Mouse (Mus musculus) macrophage (primary cell): ENCODE results near the gene Tbx6. TPM values are rescaled to one million over a fixed set of nuclear protein-coding genes. Genes with fewer than 3 reads are reported as not detected.

Experiments
- H3K27ac ChIP-seq: fragments of 350-480 bp; formaldehyde crosslinking; 2 replicates; pipeline ENCODE4 v1.9.0; 2021
- H3K36me3 ChIP-seq: fragments of 350-480 bp; formaldehyde crosslinking; 2 replicates; pipeline ENCODE4 v1.9.0; 2021; ENCODE audit errors: inconsistent target
- H3K4me3 ChIP-seq: fragments of 350-480 bp; formaldehyde crosslinking; 2 replicates; pipeline ENCODE4 v1.9.0; 2021; ENCODE audit errors: inconsistent target
- H3K79me2 ChIP-seq: fragments of 350-480 bp; formaldehyde crosslinking; 2 replicates; pipeline ENCODE4 v1.9.0; 2021; ENCODE audit errors: inconsistent target
- WGBS: methylation state at CpG from one replicate; pipeline ENCODE4 v1.1.7; 2026; ENCODE audit warnings: inconsistent platforms; ENCODE audit not compliant: missing documents; 5-methylcytosine and 5-hydroxymethylcytosine counted together
- polyA plus RNA-seq: library from polyadenylated mRNA; stranded (reverse); fragments of 250-400 nt; gene quantifications from 3 replicates; pipeline ENCODE4 v1.2.4, GENCODE M21; 2018; ENCODE audit warnings: inconsistent platforms

The Tbx6 gene
- polyA plus RNA-seq, 1 experiment from 2014 or later, result 0.19 TPM

DNA sequence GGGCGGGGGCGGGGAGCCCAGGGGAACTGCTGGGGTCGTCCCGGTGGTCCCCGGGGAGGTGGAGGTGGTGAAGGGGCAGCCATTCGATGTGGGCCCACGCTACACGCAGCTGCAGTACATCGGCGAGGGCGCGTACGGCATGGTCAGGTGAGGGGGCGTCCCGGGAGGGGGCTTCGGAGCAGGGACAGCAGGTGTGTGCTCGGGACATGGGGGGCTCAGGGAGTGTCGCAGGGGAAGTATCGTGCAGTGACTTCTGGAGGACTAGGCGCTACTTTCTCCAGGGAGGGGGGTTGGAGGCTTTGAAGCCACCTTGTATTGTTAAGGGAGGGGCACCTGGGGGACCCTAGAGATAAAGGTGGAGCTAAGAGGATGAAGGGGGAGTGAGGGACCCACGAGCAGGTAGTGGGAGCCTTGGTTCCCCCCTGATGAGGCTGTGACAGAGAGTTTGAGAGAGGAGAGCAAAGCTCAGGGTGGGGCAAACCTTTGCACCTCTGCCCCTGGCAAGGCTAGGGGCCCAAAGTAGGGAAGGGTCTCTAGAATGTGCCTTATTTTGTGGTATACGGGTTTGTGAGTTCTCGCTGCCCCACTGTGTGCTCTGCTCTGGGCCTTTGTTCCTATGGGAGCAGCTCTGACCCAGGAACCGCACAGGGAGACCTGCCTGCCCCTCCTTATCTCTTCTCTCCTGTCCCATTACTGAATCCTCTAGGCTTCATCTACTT, 21.5 kb upstream of the Tbx6 start:
- Histone ChIP-seq H3K4me3 (peak overlapping the region; percentile 95), H3K36me3 (peaks cover 23% of the 10 kb centered on the region), H3K27ac (peak overlapping the region; percentile 74), H3K79me2 (peaks cover 30% of the 10 kb centered on the region)
- under 1% methylated on average over 24 of the region's 24 CpGs for WGBS

DNA sequence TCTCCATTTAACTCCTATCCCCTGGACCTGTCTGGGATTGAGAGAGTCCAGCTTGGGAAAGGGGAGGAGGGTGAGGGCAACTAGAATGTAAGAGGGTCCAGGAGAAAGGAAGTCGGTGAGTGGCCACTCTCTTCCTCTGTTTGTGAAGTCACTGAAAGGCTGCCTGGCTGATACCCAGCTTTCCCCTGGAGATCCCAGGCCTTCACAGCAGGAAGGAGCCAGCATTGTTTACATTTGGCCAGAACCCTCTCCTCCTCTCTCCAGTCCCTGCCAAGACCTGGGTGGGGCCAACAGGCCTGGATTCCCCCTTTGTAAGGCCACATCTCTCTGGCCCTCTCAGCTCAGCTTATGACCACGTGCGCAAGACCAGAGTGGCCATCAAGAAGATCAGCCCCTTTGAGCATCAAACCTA, 20.9 kb upstream of the Tbx6 start:
- WGBS, result 47% methylated on average over 3 of the region's 3 CpGs

DNA sequence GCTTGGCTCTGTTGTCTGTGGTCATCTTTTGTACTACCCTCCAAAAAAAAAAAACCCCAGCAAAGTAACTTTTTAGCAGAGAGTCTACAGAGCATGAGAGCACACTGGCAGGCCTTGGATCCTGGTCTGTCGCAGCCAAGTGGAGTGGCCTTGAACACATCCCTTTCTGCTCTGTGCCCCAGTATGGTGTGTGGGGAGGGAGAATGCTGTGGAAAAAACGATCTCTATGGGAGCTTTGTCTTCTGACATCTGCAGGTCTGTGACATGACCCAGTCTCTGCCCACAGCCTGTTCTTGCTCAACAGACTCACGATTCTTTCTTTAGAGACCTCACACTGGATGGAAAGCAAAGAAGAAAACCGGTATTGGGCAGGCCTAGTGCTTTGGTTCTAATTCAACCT, 20.3 kb upstream of the Tbx6 start:
- Histone ChIP-seq H3K79me2 (peaks cover 30% of the 10 kb centered on the region), H3K27ac (no peak overlapping the region), H3K4me3 (no peak overlapping the region), H3K36me3 (peaks cover 32% of the 10 kb centered on the region)
- 33% methylated on average over 4 of the region's 4 CpGs for WGBS

More for the DNA sequence above, 20.9 kb upstream of the Tbx6 start:
- Histone ChIP-seq H3K27ac (peak overlapping the region; percentile 74), H3K79me2 (peaks cover 30% of the 10 kb centered on the region), H3K36me3 (peaks cover 29% of the 10 kb centered on the region), H3K4me3 (peak overlapping the region; percentile 95)

DNA sequence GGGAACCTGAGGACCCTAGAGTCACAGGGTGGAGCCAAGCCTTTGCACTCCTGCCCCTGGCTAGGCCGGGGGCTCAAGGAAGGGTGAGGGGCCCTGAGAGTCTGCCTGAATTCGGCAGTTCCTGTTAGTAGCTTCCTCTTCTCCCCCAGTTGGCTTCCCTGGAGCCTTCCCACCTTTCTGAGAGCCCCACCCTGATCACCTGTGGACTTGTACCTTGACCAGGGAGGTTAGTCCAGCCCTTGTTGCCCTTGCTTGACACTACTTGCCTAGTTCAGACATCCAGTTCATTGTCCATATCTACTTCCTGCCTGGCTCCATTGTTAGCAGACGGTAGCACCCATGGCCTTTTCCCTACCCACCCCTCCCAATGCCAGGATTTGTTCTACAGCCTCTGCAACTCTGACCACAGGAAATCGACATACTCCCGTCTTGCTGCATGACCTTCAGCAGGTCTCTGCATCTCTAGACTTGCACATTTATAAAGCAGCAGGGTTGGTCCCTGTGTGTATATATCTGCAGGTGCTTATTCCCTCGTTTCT, 19.7 kb upstream of the Tbx6 start:
- Histone ChIP-seq H3K79me2 (peaks cover 30% of the 10 kb centered on the region), H3K36me3 (peaks cover 35% of the 10 kb centered on the region), H3K4me3 (no peak overlapping the region), H3K27ac (no peak overlapping the region)
- 45% methylated on average over 3 of the region's 6 CpGs for WGBS

DNA sequence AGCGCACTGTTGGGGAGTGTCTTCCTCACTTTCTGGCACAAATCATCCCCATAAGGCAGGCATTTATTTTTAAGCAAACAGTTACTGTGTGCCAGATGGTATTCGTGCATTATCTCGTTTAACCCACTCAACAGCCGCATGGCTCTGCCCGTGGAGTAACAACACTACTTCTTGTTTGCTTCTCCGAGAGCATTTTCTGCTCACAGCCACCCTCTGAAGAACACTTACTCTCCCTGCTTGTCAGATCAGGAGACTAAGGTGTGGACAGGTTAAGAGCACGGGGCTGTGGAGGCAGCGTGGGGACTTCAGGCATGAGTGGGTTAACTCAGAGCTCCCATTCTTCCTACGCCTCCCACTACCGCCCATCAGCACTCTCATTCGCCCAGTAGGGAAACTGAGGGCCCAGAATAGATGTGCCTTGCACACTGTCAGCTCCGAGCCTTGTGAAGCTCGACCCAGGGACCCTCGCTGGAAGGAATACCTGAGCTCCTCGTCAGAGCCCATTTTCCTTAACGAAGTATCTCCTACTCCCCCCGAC, 18.7 kb upstream of the Tbx6 start:
- 85% methylated on average over 17 of the region's 17 CpGs for WGBS
- Histone ChIP-seq H3K4me3 (no peak overlapping the region), H3K79me2 (peaks cover 30% of the 10 kb centered on the region), H3K36me3 (peaks cover 44% of the 10 kb centered on the region), H3K27ac (no peak overlapping the region)

DNA sequence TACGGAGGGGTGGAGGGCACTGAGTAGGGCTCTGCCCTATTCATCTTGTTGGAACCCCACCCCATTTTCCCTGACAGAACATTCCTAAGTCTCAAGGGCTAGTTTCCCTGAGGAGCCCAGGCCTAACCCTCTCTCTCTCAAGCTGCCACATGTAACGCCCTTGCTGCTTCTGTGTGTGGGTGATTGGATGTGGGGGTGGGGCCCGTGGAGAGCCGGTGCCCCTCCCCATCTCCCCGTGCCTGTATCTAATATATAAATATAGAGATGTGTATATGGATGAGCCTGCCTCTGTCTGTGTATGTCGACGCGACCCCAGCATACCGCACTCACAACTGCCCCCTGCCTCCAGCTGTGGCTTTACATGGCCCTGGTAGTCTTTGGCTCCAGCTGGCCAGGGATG, 15.7 kb upstream of the Tbx6 start:
- peaks cover 20% of the 10 kb centered on the region for H3K79me2 ChIP-seq
- H3K4me3 ChIP-seq, result no peak overlapping the region
- WGBS, result 87% methylated on average over 7 of the region's 9 CpGs
- H3K27ac ChIP-seq, result no peak overlapping the region
- peaks cover 57% of the 10 kb centered on the region for H3K36me3 ChIP-seq

DNA sequence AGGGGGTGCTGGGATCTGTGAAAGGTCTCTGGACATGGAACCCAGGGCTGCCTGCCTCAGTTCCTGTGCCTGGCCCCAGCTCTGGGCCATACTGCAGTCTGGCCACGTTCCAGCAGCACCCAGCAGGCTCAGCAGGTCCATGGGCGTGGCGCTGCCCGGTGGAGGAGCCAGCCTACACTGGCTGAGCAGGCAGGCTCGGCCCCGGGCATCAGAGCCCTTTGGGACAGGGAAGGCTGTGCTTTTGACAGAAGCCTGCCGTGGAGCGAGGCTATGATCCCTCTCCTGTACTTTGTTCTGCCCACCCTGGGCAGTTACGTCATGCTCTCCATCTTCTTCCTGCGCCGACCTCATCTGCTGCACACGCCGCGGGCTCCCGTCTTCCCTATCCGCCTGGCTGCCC, 15.1 kb upstream of the Tbx6 start, which contains the start of gene Gdpd3:
TSS of gene Gdpd3 (plus strand) at position 134 of the 400 bp plus-strand sequence.
- H3K36me3 ChIP-seq, result peaks cover 57% of the 10 kb centered on the region
- H3K79me2 ChIP-seq, result peaks cover 13% of the 10 kb centered on the region
- 93% methylated on average over 16 of the region's 16 CpGs for WGBS
- no peak within 1 kb of the TSS for H3K4me3 ChIP-seq
- H3K27ac ChIP-seq, result no peak within 1 kb of the TSS

DNA sequence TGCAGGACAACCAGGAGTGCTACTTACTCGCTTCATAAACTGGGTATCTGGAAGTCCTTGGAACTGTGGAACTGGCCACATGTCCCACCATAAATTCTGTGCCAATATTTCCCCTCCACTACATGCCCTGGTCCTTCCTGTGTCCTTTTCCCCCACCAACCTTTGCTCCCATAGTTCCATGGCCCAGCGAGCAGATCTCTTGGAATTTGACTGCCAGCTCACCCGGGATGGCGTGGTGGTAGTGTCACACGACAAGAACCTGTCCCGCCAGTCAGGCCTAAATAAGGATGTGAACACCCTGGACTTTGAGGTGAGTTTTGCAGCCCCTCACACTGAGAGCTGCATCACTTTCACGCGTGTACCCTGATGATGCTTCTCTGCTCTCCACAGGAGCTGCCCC, 14.3 kb upstream of the Tbx6 start:
- H3K79me2 ChIP-seq, result peaks cover 5% of the 10 kb centered on the region; the same call in 1 of the 2 replicates
- H3K4me3 ChIP-seq, result no peak overlapping the region
- H3K36me3 ChIP-seq, result peaks cover 57% of the 10 kb centered on the region
- no peak overlapping the region for H3K27ac ChIP-seq
- 98% methylated on average over 8 of the region's 8 CpGs for WGBS

DNA sequence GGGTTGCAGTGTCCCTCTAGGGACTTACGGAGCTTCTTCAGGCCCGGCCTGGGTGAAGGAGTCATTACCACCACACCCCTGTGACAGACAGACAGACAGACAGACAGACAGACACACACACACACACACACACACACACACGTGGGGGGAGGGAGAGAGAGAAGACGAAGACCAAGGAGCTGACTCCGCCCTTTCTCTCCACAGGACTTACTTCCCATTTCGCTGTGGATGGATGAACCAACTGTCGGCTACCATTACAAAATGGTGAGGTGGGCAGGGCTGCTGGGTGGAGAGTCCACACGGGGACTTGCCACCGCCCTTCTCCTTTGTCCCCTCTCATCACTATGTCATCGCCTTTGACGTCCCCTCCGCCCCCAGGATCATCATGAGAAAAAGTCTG, 10.5 kb upstream of the Tbx6 start:
- Histone ChIP-seq H3K79me2 (no peaks in the 10 kb centered on the region), H3K36me3 (peaks cover 26% of the 10 kb centered on the region), H3K27ac (no peak overlapping the region), H3K4me3 (no peak overlapping the region)
- 32% methylated on average over 8 of the region's 12 CpGs for WGBS

DNA sequence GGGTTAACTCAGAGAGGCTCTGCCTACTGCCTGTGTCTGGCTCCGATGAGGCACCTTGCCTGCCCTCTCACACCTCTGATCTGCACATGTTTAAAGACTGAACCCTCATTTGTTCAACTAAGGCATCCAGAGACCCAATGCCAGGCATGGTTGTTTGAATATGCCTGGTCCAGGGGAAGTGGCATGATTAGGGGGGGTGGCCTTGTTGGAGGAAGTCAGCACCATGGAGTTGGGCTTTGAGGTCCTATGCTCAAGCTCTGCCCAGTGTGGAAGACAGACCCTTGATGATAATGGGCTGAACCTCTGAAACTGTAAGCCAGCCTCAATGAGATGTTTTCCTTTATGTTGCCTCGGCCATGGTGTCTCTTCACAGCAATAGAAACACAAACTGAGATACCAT, 7.9 kb upstream of the Tbx6 start:
- Histone ChIP-seq H3K4me3 (no peak overlapping the region), H3K36me3 (peaks cover 9% of the 10 kb centered on the region; the same call in 1 of the 2 replicates), H3K79me2 (peaks cover 10% of the 10 kb centered on the region; the same call in 1 of the 2 replicates), H3K27ac (no peak overlapping the region)
- WGBS, result 85% methylated on average over 2 of the region's 2 CpGs

DNA sequence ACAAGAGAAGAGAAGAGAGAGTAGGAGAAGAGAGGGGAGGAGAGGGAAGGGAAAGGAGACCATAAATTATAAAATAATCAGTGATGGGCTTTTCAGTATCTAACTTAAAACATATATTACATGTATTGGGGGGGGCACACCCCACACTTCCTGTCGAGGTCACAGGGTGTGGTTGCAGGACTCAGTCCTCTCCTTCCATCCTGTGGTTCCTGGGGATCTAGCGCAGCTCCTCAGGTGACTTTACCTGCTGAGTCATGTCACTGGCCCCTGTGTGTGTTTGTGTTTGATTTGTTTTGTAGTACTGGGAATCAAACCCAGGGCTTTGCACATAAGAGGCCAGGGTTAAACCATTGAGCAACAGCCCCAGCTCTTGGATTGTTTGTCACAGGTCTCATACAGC, 6.8 kb upstream of the Tbx6 start:
- H3K27ac ChIP-seq, result no peak overlapping the region
- H3K79me2 ChIP-seq, result peaks cover 10% of the 10 kb centered on the region; the same call in 1 of the 2 replicates
- no peak overlapping the region for H3K4me3 ChIP-seq
- 70% methylated on average over 2 of the region's 2 CpGs for WGBS
- 0 out of 2 replicates have a peak, but pooled peaks cover 10% of the 10 kb centered on the region for H3K36me3 ChIP-seq

DNA sequence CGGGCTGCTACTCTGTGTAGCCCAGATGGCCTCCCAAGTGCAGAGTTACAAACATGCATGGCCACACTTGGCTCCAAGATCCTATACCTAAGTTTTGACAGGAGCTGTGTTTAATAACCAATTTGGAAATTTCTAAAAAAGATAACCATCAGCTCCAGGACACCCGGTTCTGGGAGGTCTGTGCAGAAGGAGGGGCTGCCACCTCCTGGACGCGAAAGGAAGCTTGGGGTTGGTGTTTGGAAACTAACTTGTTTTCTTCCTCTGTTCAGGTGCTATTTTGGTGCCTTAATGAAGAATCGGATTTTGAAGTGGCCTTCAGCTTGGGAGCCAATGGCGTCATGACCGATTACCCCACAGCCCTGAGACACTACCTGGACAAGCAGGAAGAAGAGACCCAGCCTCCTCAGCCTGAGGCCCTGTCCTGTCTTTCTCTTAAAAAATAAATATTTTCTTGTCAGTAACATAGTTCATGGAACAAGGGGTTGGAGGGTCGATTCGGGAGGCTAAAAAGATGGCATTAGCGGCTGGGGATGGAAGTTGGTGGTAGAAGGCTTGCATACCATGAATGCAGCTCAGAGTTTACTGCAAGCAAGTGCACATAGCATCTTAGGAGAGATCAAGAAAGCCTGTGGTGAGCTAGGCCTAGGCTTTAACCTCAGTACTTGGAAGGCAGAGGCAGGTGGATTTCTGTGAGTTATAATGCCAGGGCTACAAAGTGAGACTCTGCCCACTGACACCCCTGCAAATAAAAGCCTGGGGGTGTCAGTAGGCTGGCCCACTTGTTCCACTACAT, 5.9 kb upstream of the Tbx6 start:
- Histone ChIP-seq H3K27ac (no peak overlapping the region), H3K79me2 (peaks cover 10% of the 10 kb centered on the region; the same call in 1 of the 2 replicates), H3K4me3 (no peak overlapping the region), H3K36me3 (0 out of 2 replicates have a peak, but pooled peaks cover 10% of the 10 kb centered on the region)
- 65% methylated on average over 10 of the region's 10 CpGs for WGBS

DNA sequence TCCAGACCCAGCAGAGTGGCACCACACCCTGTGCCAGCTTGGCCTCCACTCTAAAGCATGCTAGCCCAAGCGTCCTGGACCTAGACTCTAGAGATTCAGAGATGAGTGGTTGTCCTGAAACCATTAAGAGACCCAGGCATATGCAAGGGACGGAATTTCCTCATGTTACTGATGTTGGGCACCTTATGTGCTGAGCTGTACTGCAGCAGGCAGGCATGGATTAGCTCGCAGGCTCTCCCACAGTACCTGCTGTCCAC, 5.4 kb upstream of the Tbx6 start:
- Histone ChIP-seq H3K79me2 (peaks cover 10% of the 10 kb centered on the region; the same call in 1 of the 2 replicates), H3K27ac (no peak overlapping the region), H3K36me3 (0 out of 2 replicates have a peak, but pooled peaks cover 10% of the 10 kb centered on the region), H3K4me3 (no peak overlapping the region)
- WGBS, result 97% methylated on average over 3 of the region's 3 CpGs

DNA sequence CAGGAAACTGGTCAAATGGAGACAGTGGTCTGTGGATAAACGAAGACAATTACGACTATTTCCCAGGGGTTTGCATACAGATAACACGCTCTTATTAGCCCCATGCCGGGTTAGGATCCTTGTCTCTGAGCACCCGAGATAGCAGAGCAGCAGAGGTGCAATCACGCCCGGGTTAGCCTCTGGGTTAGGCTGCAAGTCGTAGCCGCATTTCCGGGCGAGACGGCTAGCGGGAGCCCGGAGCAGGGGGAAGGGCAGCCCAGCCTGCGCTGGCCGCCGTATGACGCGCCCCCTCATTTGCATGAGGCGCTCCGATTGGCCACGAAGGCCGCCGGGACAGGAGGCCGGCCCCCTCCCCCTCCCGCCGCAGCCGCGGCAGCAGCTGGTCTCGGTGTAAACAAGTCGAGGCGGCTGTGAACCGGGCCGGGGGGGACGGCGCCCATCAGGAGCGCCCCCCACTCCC, 4.7 kb upstream of the Tbx6 start, which contains the start of gene Ypel3:
TSS of gene Ypel3 (plus strand) at position 358 of the 460 bp plus-strand sequence.
- peak within 1 kb of the TSS; percentile 52 for H3K27ac ChIP-seq
- under 1% methylated on average over 37 of the region's 37 CpGs for WGBS
- peaks cover 10% of the 10 kb centered on the region; the same call in 1 of the 2 replicates for H3K79me2 ChIP-seq
- peak within 1 kb of the TSS; percentile 56 for H3K4me3 ChIP-seq
- 0 out of 2 replicates have a peak, but pooled peaks cover 10% of the 10 kb centered on the region for H3K36me3 ChIP-seq
